Mouse (Mus musculus) CH12.LX (cell line): ENCODE results near the gene AY074887.

ENCODE experiments used
- CTCF ChIP-seq, 2 experiments: IDR thresholded peaks in 1 of 2; conservative IDR thresholded peaks in 1 of 2; 2 replicates each; pipeline ENCODE4 v1.5.1; 2011 to 2012; ENCODE audit warnings: low read depth in 2 of 2, low read length in 2 of 2, improper control_type of control experiment in 1 of 2, inconsistent platforms in 1 of 2, mild to moderate bottlenecking in 1 of 2, moderate library complexity in 1 of 2
- MAX ChIP-seq: IDR thresholded peaks from 2 replicates; pipeline ENCODE4 v1.6.1; 2011; ENCODE audit warnings: low read length, improper control_type of control experiment
- MYC ChIP-seq: IDR thresholded peaks from 2 replicates; pipeline ENCODE4 v1.6.1; 2011; ENCODE audit warnings: low read depth, mild to moderate bottlenecking, improper control_type of control experiment, low read length
- ZC3H11A ChIP-seq: IDR thresholded peaks from 2 replicates; pipeline ENCODE4 v1.6.1; 2012; ENCODE audit warnings: low read depth, mild to moderate bottlenecking, inconsistent platforms, low read length, improper control_type of control experiment

DNA sequence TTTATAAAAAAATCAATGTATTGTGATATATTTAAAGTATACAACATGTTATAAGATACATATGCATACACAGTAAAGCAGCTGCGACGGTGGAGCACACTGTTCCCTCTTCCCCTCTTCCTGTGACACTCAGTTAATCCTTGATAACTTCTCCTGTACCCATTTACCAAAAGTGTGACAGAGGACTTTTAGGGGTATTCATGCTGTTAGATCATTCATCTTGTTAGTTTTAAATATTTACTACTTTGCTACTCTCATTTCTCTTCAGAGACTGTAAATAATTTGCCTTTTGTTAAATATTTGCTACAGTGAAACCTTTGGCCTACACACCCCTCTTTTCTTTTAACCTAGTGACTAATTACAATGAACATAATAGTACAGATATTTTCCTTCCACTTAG, 18.4 kb downstream of the AY074887 start:
- no peak for TF ChIP-seq MAX
- TF ChIP-seq ZC3H11A: no peak
- TF ChIP-seq CTCF (conservative IDR thresholded peaks at IDR 0.05 in 1 of 2, IDR thresholded peaks at IDR 0.05 in 1 of 2; ENCODE audit: low read depth in 2 of 2, low read length in 2 of 2): no peak
- TF ChIP-seq MYC: no peak
